Mouse (Mus musculus): ENCODE results near the gene Tmem125. TPM values are rescaled to one million over a fixed set of nuclear protein-coding genes. Genes with fewer than 3 reads are reported as not detected.

Gene Tmem125
- not detected for total RNA-seq (2021)
- long read RNA-seq, experiment 1 = 0 reads
- long read RNA-seq, experiment 2, partial matches to known transcripts = 0 of 1 reads
- long read RNA-seq, experiment 2, other reads (novel, unspliced or antisense) = 0 of 1 reads

- DNase-seq = peak; percentile 73 to 81
These were observed at the start of gene Tmem125 for GRCm38 (mm10) chr4:118543592-118544260. Tmem125 (minus strand) TSS chr4:118544044.

GRCm38 (mm10) chr4:118589733-118590130 lies 45.9 kb upstream of the Tmem125 start:
- DNase-seq = no peak

GRCm38 (mm10) chr4:118589053-118589732 lies 45.3 kb upstream of the Tmem125 start:
- DNase-seq = no peak

- no peak for DNase-seq
These were observed 38.8 kb upstream of the Tmem125 start for GRCm38 (mm10) chr4:118582629-118583028.

- DNase-seq = no peak
These were observed 37.7 kb upstream of the Tmem125 start for GRCm38 (mm10) chr4:118581508-118581907.

- peak; percentile 21 to 63 for DNase-seq
These were observed 35.5 kb upstream of the Tmem125 start for GRCm38 (mm10) chr4:118579313-118579712.

GRCm38 (mm10) chr4:118576097-118576496 lies 32.3 kb upstream of the Tmem125 start:
- peak; percentile 78 to 84 for DNase-seq

GRCm38 (mm10) chr4:118571441-118571840 lies 27.6 kb upstream of the Tmem125 start:
- DNase-seq = no peak

- no peak for DNase-seq
These were observed 25.5 kb upstream of the Tmem125 start for GRCm38 (mm10) chr4:118569320-118569719.

- DNase-seq = no peak
These were observed 24.9 kb upstream of the Tmem125 start for GRCm38 (mm10) chr4:118568709-118569108.

- DNase-seq = peak; percentile 49 to 65
These were observed 22.4 kb upstream of the Tmem125 start for GRCm38 (mm10) chr4:118566161-118566676.

GRCm38 (mm10) chr4:118564926-118565279 lies 21.1 kb upstream of the Tmem125 start:
- no peak for DNase-seq

GRCm38 (mm10) chr4:118564062-118564925 lies 20.4 kb upstream of the Tmem125 start:
- no peak for DNase-seq

GRCm38 (mm10) chr4:118553039-118553649 lies 9.3 kb upstream of the Tmem125 start:
- DNase-seq = no peak

- DNase-seq = peak in 1 of 2 experiments; percentile 11
These were observed 4.3 kb upstream of the Tmem125 start for GRCm38 (mm10) chr4:118548130-118548480.

GRCm38 (mm10) chr4:118547424-118548129 lies 3.7 kb upstream of the Tmem125 start:
- DNase-seq = peak in 1 of 2 experiments; percentile 42

- DNase-seq = no peak
These were observed 740 bp upstream of the Tmem125 start for GRCm38 (mm10) chr4:118544441-118545127.

GRCm38 (mm10) chr4:118543158-118543530 lies 700 bp downstream of the Tmem125 start:
- DNase-seq = peak; percentile 5 to 25

GRCm38 (mm10) chr4:118542510-118543157 lies 1.2 kb downstream of the Tmem125 start:
- no peak for DNase-seq

- no peak for DNase-seq
These were observed 3.9 kb downstream of the Tmem125 start for GRCm38 (mm10) chr4:118539904-118540303.
